In genomic region chrX:139891387-139891786, GRCm38 (mm10) we compare ENCODE assay signal across 35 mouse cellular contexts. TPM values are rescaled to one million over a fixed set of nuclear protein-coding genes. Genes with fewer than 3 reads are reported as not detected.
"Had no signal": no experiment of that assay in that cellular context is flagged by ENCODE, and none has a peak within 500 bp of the region (broad histone marks: within the 10 kb centered on the region; RNA-seq: fewer than 3 reads in every experiment).

No protein-coding gene starts in this region.

- H3K4me2 ChIP-seq: heart, embryonic 11.5 days; heart, embryonic 12.5 days; heart, embryonic 13.5 days; heart, embryonic 15.5 days; hindbrain, embryonic 12.5 days; hindbrain, embryonic 13.5 days; hindbrain, embryonic 14.5 days; hindbrain, embryonic 15.5 days; intestine, embryonic 15.5 days; kidney, embryonic 15.5 days had no signal

- H3K9me3 ChIP-seq: heart, embryonic 10.5 days; heart, embryonic 12.5 days; heart, embryonic 13.5 days; heart, embryonic 15.5 days; hindbrain, embryonic 10.5 days; hindbrain, embryonic 12.5 days; hindbrain, embryonic 13.5 days; hindbrain, embryonic 15.5 days; intestine, embryonic 15.5 days; kidney, embryonic 15.5 days had no signal

- H3K27me3 ChIP-seq: heart, embryonic 12.5 days; heart, embryonic 13.5 days; heart, embryonic 15.5 days; hindbrain, embryonic 12.5 days; hindbrain, embryonic 15.5 days; intestine, embryonic 15.5 days had no signal

- ATAC-seq: hindbrain, embryonic 16.5 days; hindbrain, postnatal 0 days; inflammation-experienced regulatory T-cells, adult 6 months; intestine, embryonic 15.5 days; intestine, embryonic 16.5 days; intestine, postnatal 0 days had no signal

- H3K4me1 ChIP-seq: heart, embryonic 10.5 days; heart, embryonic 12.5 days; heart, embryonic 13.5 days; heart, embryonic 15.5 days; hindbrain, embryonic 10.5 days; hindbrain, embryonic 12.5 days; hindbrain, embryonic 13.5 days; hindbrain, embryonic 15.5 days; intestine, embryonic 15.5 days; kidney, embryonic 15.5 days had no signal

- H3K9ac ChIP-seq: heart, embryonic 12.5 days; heart, embryonic 13.5 days; heart, embryonic 15.5 days; hindbrain, embryonic 12.5 days; hindbrain, embryonic 13.5 days; hindbrain, embryonic 14.5 days; hindbrain, embryonic 15.5 days; intestine, embryonic 15.5 days; kidney, embryonic 15.5 days had no signal

- DNase-seq: heart, postnatal 10 days; heart, postnatal 14 days; heart, postnatal 36 days; heart, postnatal 4 days; kidney, adult 11 months; kidney, adult 18-20 months; kidney, adult 2 months; kidney, adult 8-10 months; kidney, adult 9 months; kidney, postnatal 10 days; kidney, postnatal 14 days; kidney, postnatal 25 days; kidney, postnatal 36 days; kidney, postnatal 4 days; layer of hippocampus, adult 9-11 months; layer of hippocampus, postnatal 36 days had no signal

- H3K4me3 ChIP-seq: heart, embryonic 10.5 days; heart, embryonic 12.5 days; heart, embryonic 13.5 days; heart, embryonic 15.5 days; hindbrain, embryonic 10.5 days; hindbrain, embryonic 12.5 days; hindbrain, embryonic 13.5 days; hindbrain, embryonic 15.5 days; intestine, embryonic 15.5 days; kidney, embryonic 15.5 days; layer of hippocampus, adult 2 months had no signal

- H3K36me3 ChIP-seq: heart, embryonic 10.5 days; heart, embryonic 12.5 days; heart, embryonic 13.5 days; heart, embryonic 15.5 days; hindbrain, embryonic 10.5 days; hindbrain, embryonic 12.5 days; hindbrain, embryonic 13.5 days; hindbrain, embryonic 15.5 days; intestine, embryonic 15.5 days; kidney, embryonic 15.5 days had no signal

- H3K27ac ChIP-seq: heart, embryonic 10.5 days; heart, embryonic 13.5 days; heart, embryonic 15.5 days; hindbrain, embryonic 10.5 days; hindbrain, embryonic 12.5 days; hindbrain, embryonic 13.5 days; hindbrain, embryonic 14.5 days; hindbrain, embryonic 15.5 days; hindbrain, postnatal 0 days; intestine, embryonic 15.5 days; kidney, embryonic 15.5 days; kidney, postnatal 0 days; layer of hippocampus, adult 2 months had no signal

RNA-seq across cellular contexts. Expression of gene Morc4, which starts 19.9 kb away (rescaled TPM):
- polyA plus RNA-seq: inflammation-experienced regulatory T-cells, adult 6 months had no signal
